Mouse (Mus musculus): ENCODE data around the gene Zfp800. TPM values are rescaled to one million over a fixed set of nuclear protein-coding genes. Genes with fewer than 3 reads are reported as not detected.

The Zfp800 gene
- total and polyA plus RNA-seq, 3 experiments: 95.3 to 235 (median 122) TPM

DNA sequence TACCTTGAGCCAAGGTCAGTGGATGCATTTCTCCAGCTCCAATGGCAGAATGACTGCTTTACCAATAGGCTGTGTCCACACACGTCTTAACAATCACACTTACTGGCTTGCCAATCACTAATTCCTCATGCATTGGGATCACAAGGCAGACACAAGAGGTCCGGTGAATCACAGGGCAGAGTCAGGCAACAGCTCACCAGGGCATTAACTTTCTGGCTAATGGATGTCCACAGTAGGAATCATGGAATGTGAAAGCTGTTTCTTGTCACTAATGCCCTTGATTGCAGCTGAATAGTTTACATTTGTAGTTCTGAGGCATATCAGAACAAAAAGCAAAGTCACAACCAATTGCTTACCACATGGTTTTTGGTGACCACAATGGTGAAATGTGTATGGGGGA lies 85.7 kb downstream of the Zfp800 start:
- DNase-seq (ENCODE audit: low spot score): no peak

DNA sequence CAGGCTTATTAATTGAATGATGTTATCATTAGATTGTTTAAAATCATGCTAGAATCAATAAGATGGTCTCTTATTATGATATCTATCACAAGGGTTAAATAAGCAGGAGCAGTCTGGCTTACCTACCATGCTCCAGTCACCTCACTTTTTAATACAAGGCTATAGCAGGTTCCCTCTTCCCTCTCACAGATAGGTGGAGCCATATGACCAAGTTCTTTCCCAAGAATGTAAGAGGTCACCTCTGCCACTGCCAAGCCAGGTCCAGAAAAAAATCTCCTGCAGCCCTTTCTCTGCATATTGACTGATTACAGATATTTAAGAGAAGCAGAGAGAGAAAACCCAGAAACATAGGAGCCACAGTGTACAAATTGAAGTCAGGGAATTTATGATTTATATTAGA lies 88.1 kb downstream of the Zfp800 start:
- TF ChIP-seq POLR2AphosphoS5 (IDR thresholded peaks at IDR 0.05; ENCODE audit: insufficient replicate concordance, low read depth, low read length) (no peak), CTCF (IDR thresholded peaks at IDR 0.05; ENCODE audit: low read depth, low read length) (no peak), TAL1 (conservative IDR thresholded peaks at IDR 0.05; ENCODE audit: low read depth, low read length) (no peak), GATA2 (IDR thresholded peaks at IDR 0.05; ENCODE audit: borderline replicate concordance, low read depth, low read length) (no peak), GATA1 (IDR thresholded peaks at IDR 0.05; ENCODE audit: borderline replicate concordance, low read length) (no peak)
- Histone ChIP-seq H3K4me3 (ENCODE audit: low read depth, low read length) (no peak overlapping the region), H3K4me1 (ENCODE audit: insufficient read depth, low read depth, low read length) (no peaks in the 10 kb centered on the region), H3K27me3 (ENCODE audit: insufficient read depth, low read length) (peaks cover 6% of the 10 kb centered on the region; the same call in 1 of the 2 replicates), H3K36me3 (replicated peaks) (no peaks in the 10 kb centered on the region), H3K9me3 (replicated peaks) (no peaks in the 10 kb centered on the region)
- ATAC-seq (ENCODE audit: extremely low read depth, insufficient number of reproducible peaks, low FRiP score, poor library complexity, severe bottlenecking): no peak
- no peak for DNase-seq (ENCODE audit: low spot score)

More for the DNA sequence above, 85.7 kb downstream of the Zfp800 start:
- ATAC-seq (ENCODE audit: extremely low read depth, insufficient number of reproducible peaks, low FRiP score, poor library complexity, severe bottlenecking): no peak
- TF ChIP-seq TAL1 (conservative IDR thresholded peaks at IDR 0.05; ENCODE audit: low read depth, low read length) (no peak), POLR2AphosphoS5 (IDR thresholded peaks at IDR 0.05; ENCODE audit: insufficient replicate concordance, low read depth, low read length) (no peak), CTCF (IDR thresholded peaks at IDR 0.05; ENCODE audit: low read depth, low read length) (no peak), GATA2 (IDR thresholded peaks at IDR 0.05; ENCODE audit: borderline replicate concordance, low read depth, low read length) (no peak), GATA1 (IDR thresholded peaks at IDR 0.05; ENCODE audit: borderline replicate concordance, low read length) (no peak)
- H3K4me1 ChIP-seq (ENCODE audit: insufficient read depth, low read depth, low read length): no peaks in the 10 kb centered on the region
- peaks cover 5% of the 10 kb centered on the region for H3K27me3 ChIP-seq (ENCODE audit: insufficient read depth, low read length)
- H3K4me3 ChIP-seq (ENCODE audit: low read depth, low read length): no peak overlapping the region
- H3K9me3 ChIP-seq (replicated peaks): no peaks in the 10 kb centered on the region
- no peaks in the 10 kb centered on the region for H3K36me3 ChIP-seq (replicated peaks)

DNA sequence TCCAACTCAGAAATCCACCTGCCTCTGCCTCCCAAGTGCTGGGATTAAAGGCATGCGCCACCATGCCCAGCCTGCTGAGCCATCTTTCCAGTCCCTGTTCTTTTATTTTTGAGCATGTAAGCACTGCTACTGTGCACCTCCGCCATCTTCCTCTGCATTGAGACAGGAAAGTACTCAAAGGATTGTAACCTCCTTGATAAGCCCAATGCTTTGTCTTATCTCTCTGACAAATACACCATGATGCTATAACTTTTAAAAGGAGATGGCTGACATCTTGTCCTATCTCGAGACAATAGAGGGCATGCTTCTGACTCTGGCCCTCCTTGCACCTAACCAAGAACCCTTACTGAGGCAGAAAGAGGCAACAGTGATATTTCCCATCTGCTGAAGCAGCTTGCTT lies 88.9 kb downstream of the Zfp800 start:
- DNase-seq (ENCODE audit: low spot score): no peak
- Histone ChIP-seq H3K9me3 (replicated peaks) (no peaks in the 10 kb centered on the region), H3K4me3 (ENCODE audit: low read depth, low read length) (no peak overlapping the region), H3K4me1 (ENCODE audit: insufficient read depth, low read depth, low read length) (no peaks in the 10 kb centered on the region), H3K36me3 (replicated peaks) (no peaks in the 10 kb centered on the region), H3K27me3 (ENCODE audit: insufficient read depth, low read length) (peaks cover 8% of the 10 kb centered on the region; the same call in 1 of the 2 replicates)
- no peak for ATAC-seq (ENCODE audit: extremely low read depth, insufficient number of reproducible peaks, low FRiP score, poor library complexity, severe bottlenecking)
- TF ChIP-seq CTCF (IDR thresholded peaks at IDR 0.05; ENCODE audit: low read depth, low read length) (no peak), GATA2 (IDR thresholded peaks at IDR 0.05; ENCODE audit: borderline replicate concordance, low read depth, low read length) (no peak), POLR2AphosphoS5 (IDR thresholded peaks at IDR 0.05; ENCODE audit: insufficient replicate concordance, low read depth, low read length) (no peak), GATA1 (IDR thresholded peaks at IDR 0.05; ENCODE audit: borderline replicate concordance, low read length) (no peak), TAL1 (conservative IDR thresholded peaks at IDR 0.05; ENCODE audit: low read depth, low read length) (no peak)

DNA sequence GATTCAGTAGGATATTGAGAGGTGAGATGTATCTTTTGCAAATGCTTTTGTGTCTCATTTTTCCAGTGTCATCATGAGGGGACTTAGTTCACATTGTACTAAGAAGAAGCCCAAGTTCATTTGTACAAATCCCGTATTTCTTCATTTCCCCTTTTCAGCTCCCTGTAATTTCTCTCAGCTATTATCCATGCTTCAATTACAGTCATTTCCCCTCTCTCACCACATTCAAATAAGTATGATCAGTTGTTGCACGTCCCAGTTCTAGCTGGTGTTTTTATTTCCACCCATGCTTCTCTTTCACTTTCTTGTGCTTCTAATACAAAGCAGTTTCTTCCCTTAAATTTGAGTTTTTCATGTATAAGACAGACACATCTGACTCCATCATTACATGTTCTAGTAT lies 91.1 kb downstream of the Zfp800 start:
- H3K4me1 ChIP-seq (ENCODE audit: insufficient read depth, low read depth, low read length): no peaks in the 10 kb centered on the region
- no peaks in the 10 kb centered on the region for H3K36me3 ChIP-seq (replicated peaks)
- ATAC-seq (ENCODE audit: extremely low read depth, insufficient number of reproducible peaks, low FRiP score, poor library complexity, severe bottlenecking) (no peak), DNase-seq (ENCODE audit: low spot score) (no peak)
- H3K4me3 ChIP-seq (ENCODE audit: low read depth, low read length): no peak overlapping the region
- H3K27me3 ChIP-seq (ENCODE audit: insufficient read depth, low read length): peaks cover 10% of the 10 kb centered on the region; the same call in 1 of the 2 replicates
- TF ChIP-seq POLR2AphosphoS5 (IDR thresholded peaks at IDR 0.05; ENCODE audit: insufficient replicate concordance, low read depth, low read length) (no peak), CTCF (IDR thresholded peaks at IDR 0.05; ENCODE audit: low read depth, low read length) (no peak), TAL1 (conservative IDR thresholded peaks at IDR 0.05; ENCODE audit: low read depth, low read length) (no peak), GATA1 (IDR thresholded peaks at IDR 0.05; ENCODE audit: borderline replicate concordance, low read length) (no peak), GATA2 (IDR thresholded peaks at IDR 0.05; ENCODE audit: borderline replicate concordance, low read depth, low read length) (no peak)
- no peaks in the 10 kb centered on the region for H3K9me3 ChIP-seq (replicated peaks)

DNA sequence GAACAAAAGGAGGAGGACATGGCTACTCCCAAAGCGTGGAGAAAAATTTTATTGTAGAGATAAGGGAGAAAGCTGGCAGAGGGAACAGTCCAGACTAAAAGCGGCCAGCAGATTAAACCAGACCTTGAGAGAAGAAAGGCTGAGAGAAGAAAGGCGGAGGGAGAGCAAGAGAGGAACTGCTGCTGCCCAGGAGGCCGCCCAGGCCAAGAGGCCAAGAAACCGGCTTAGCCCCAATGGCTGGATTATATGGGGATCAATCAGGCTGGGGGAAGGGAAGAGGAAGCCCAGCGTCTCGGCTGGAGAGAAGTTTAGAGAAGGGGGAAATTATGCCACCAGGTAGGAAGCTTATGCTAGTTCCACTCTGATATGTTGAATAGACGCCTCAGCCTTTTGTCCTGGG lies 101.5 kb downstream of the Zfp800 start:
- H3K9me3 ChIP-seq (replicated peaks): no peaks in the 10 kb centered on the region
- DNase-seq (ENCODE audit: low spot score) (no peak), ATAC-seq (ENCODE audit: extremely low read depth, insufficient number of reproducible peaks, low FRiP score, poor library complexity, severe bottlenecking) (no peak)
- TF ChIP-seq CTCF (IDR thresholded peaks at IDR 0.05; ENCODE audit: low read depth, low read length) (no peak), GATA2 (IDR thresholded peaks at IDR 0.05; ENCODE audit: borderline replicate concordance, low read depth, low read length) (no peak), TAL1 (conservative IDR thresholded peaks at IDR 0.05; ENCODE audit: low read depth, low read length) (no peak), GATA1 (IDR thresholded peaks at IDR 0.05; ENCODE audit: borderline replicate concordance, low read length) (no peak), POLR2AphosphoS5 (IDR thresholded peaks at IDR 0.05; ENCODE audit: insufficient replicate concordance, low read depth, low read length) (no peak)
- H3K27me3 ChIP-seq (ENCODE audit: insufficient read depth, low read length): peaks cover 14% of the 10 kb centered on the region
- H3K4me3 ChIP-seq (ENCODE audit: low read depth, low read length): no peak overlapping the region
- no peaks in the 10 kb centered on the region for H3K4me1 ChIP-seq (ENCODE audit: insufficient read depth, low read depth, low read length)
- H3K36me3 ChIP-seq (replicated peaks): no peaks in the 10 kb centered on the region

DNA sequence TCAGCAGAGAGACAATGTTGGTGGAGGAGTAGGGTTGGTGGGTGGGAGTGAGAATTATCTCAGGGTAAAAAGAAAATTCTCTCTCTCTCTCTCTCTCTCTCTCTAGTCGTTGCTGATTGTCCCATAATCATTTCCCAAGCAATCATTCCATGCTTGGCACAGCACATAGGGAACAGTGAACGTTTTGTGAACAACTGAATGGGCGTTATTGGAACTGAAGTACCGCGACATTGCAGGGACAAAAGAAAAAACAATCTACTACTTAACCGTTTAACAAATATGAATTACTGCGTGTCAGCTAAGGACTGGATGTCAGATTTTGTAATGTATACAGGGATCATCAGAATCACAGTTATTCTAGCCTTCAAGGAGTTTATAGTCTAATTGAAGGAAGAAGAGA lies 102.2 kb downstream of the Zfp800 start:
- Histone ChIP-seq H3K36me3 (replicated peaks) (no peaks in the 10 kb centered on the region), H3K9me3 (replicated peaks) (no peaks in the 10 kb centered on the region), H3K4me3 (ENCODE audit: low read depth, low read length) (no peak overlapping the region), H3K27me3 (ENCODE audit: insufficient read depth, low read length) (peaks cover 14% of the 10 kb centered on the region), H3K4me1 (ENCODE audit: insufficient read depth, low read depth, low read length) (no peaks in the 10 kb centered on the region)
- ATAC-seq (ENCODE audit: extremely low read depth, insufficient number of reproducible peaks, low FRiP score, poor library complexity, severe bottlenecking) (no peak), DNase-seq (ENCODE audit: low spot score) (no peak)
- TF ChIP-seq CTCF (IDR thresholded peaks at IDR 0.05; ENCODE audit: low read depth, low read length): no peak
- no peak for TF ChIP-seq GATA2 (IDR thresholded peaks at IDR 0.05; ENCODE audit: borderline replicate concordance, low read depth, low read length)
- no peak for TF ChIP-seq GATA1 (IDR thresholded peaks at IDR 0.05; ENCODE audit: borderline replicate concordance, low read length)
- TF ChIP-seq POLR2AphosphoS5 (IDR thresholded peaks at IDR 0.05; ENCODE audit: insufficient replicate concordance, low read depth, low read length): no peak
- TF ChIP-seq TAL1 (conservative IDR thresholded peaks at IDR 0.05; ENCODE audit: low read depth, low read length): no peak
